Mouse (Mus musculus) cortical plate, adult 2 months (tissue): ENCODE measurements around the gene Fars2. TPM values are rescaled to one million over a fixed set of nuclear protein-coding genes. Genes with fewer than 3 reads are reported as not detected.

ENCODE experiments used
- H3K27ac ChIP-seq: fragments of 200-500 bp; 2 replicates; pipeline ENCODE4 v1.5.1; 2012; ENCODE audit warnings: low read length, control low read depth, inconsistent platforms; ENCODE audit not compliant: insufficient read depth
- H3K4me1 ChIP-seq: fragments of 200-500 bp; 2 replicates; pipeline ENCODE4 v1.6.1; 2011; ENCODE audit warnings: low read length; ENCODE audit not compliant: control insufficient read depth, insufficient read depth
- H3K4me3 ChIP-seq: fragments of 200-500 bp; 2 replicates; pipeline ENCODE4 v1.5.1; 2011; ENCODE audit warnings: mild to moderate bottlenecking, low read length, control low read depth; ENCODE audit not compliant: insufficient read depth
- CTCF ChIP-seq: fragments of 200-500 bp; IDR thresholded peaks from 2 replicates; pipeline ENCODE4 v1.5.1; 2011; ENCODE audit warnings: mild to moderate bottlenecking, control low read depth, low read length; ENCODE audit not compliant: insufficient read depth; ENCODE audit errors: extremely low read depth
- POLR2A ChIP-seq: fragments of 200-500 bp; IDR thresholded peaks from 2 replicates; pipeline ENCODE4 v1.6.1; 2011; ENCODE audit warnings: mild to moderate bottlenecking, low read length, control low read depth; ENCODE audit not compliant: insufficient read depth; ENCODE audit errors: extremely low read depth
- polyA plus RNA-seq: library from polyadenylated mRNA; depleted of rRNA; stranded (reverse); fragments of >200 nt; gene quantifications from 2 replicates; pipeline ENCODE4 v1.2.3, GENCODE M21; 2012

The Fars2 gene
- polyA plus RNA-seq, 1 experiment = 33.1 TPM

GRCm38 (mm10) chr13:36282785-36283544 lies 165.8 kb downstream of the Fars2 start:
- H3K4me1 ChIP-seq = peaks cover 1% of the 10 kb centered on the region; the same call in 1 of the 2 replicates
- TF ChIP-seq CTCF = no peak
- TF ChIP-seq POLR2A = no peak
- no peak overlapping the region for H3K27ac ChIP-seq
- H3K4me3 ChIP-seq = no peak overlapping the region

DNA sequence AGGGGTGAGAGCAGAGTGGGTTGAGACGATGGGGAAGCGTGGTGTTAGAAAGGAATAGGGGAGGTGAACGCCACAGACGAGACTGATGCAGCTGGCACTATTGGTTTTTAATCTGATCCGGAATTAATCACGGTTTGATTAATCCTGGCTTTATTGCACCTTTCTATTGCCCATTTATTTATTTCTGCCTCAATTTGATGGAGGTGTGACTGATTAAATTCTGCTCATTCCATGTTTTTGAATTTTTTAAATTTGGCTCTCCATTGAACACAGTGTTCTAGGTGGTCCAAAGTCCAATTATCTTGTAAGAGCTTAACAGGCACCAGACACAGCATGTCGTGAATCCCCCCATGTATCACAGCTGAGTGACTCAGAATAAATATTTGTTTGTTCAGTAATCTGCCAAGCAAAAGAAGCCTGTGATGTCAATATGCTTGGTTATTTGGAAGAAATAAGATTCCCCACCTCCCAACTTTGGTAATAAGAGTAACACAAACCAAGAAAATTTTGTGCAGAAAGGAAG lies 166.4 kb downstream of the Fars2 start:
- TF ChIP-seq CTCF (no peak), POLR2A (no peak)
- peaks cover 1% of the 10 kb centered on the region; the same call in 1 of the 2 replicates for H3K4me1 ChIP-seq
- no peak overlapping the region for H3K27ac ChIP-seq
- H3K4me3 ChIP-seq = no peak overlapping the region

- H3K27ac ChIP-seq = no peak overlapping the region
These were observed 166.9 kb downstream of the Fars2 start for GRCm38 (mm10) chr13:36284097-36284496.

DNA sequence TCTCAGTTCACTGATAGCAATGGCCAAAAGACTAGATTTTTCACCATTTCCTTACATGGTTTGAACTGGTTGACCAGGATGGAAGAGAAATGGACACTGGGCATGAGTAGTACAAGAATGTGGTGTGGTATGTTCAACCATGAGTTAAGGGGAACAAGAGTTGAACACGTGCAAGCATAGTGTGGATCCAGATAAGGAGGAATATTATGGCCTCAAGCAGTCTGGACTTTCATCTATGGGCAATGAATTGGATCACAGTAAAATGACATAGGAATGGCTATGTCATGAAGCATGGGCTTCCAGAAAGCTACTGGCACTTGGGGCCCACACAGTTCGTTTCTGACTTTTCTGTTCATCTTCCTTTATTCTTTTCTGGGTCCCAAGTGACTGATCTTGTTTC lies 168.0 kb downstream of the Fars2 start:
- peaks cover 1% of the 10 kb centered on the region; the same call in 1 of the 2 replicates for H3K4me1 ChIP-seq
- H3K4me3 ChIP-seq = no peak overlapping the region
- no peak overlapping the region for H3K27ac ChIP-seq
- TF ChIP-seq POLR2A = no peak
- TF ChIP-seq CTCF = no peak

More at GRCm38 (mm10) chr13:36284097-36284496, 166.9 kb downstream of the Fars2 start:
- Histone ChIP-seq H3K4me1 (peaks cover 1% of the 10 kb centered on the region; the same call in 1 of the 2 replicates), H3K4me3 (no peak overlapping the region)
- TF ChIP-seq POLR2A (no peak), CTCF (no peak)

- H3K4me1 ChIP-seq = peaks cover 3% of the 10 kb centered on the region; the same call in 1 of the 2 replicates
- TF ChIP-seq POLR2A (no peak), CTCF (no peak)
- H3K4me3 ChIP-seq = no peak overlapping the region
- H3K27ac ChIP-seq = no peak overlapping the region
These were observed 176.3 kb downstream of the Fars2 start for GRCm38 (mm10) chr13:36293511-36293910.

GRCm38 (mm10) chr13:36294503-36294902 lies 177.3 kb downstream of the Fars2 start:
- TF ChIP-seq CTCF = no peak
- no peak for TF ChIP-seq POLR2A
- H3K4me1 ChIP-seq = peaks cover 3% of the 10 kb centered on the region; the same call in 1 of the 2 replicates
- H3K4me3 ChIP-seq = no peak overlapping the region
- no peak overlapping the region for H3K27ac ChIP-seq

GRCm38 (mm10) chr13:36295848-36296247 lies 178.6 kb downstream of the Fars2 start:
- H3K27ac ChIP-seq = no peak overlapping the region
- H3K4me1 ChIP-seq = peaks cover 3% of the 10 kb centered on the region; the same call in 1 of the 2 replicates
- TF ChIP-seq POLR2A = no peak
- H3K4me3 ChIP-seq = no peak overlapping the region

DNA sequence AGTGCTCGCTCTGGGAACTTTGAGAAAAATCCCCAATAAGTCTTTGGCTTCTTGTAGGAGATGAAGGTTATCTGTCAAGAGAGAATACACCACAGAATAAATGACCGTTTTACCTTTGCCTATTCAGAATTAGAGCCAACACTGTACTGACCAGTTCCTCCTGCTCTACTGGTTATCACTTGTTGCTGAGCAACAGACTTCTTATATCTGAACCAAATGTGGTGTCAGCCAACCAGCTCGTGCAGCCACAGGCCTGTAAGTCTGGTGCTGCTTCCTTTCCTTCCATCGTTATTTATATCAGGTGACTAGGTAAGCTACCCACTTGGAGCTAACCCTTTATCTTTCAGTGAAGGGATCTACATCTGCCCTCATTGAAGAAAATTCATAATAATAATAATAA lies 179.4 kb downstream of the Fars2 start:
- no peak overlapping the region for H3K27ac ChIP-seq
- TF ChIP-seq CTCF = no peak
- no peak for TF ChIP-seq POLR2A
- no peak overlapping the region for H3K4me3 ChIP-seq
- peaks cover 3% of the 10 kb centered on the region; the same call in 1 of the 2 replicates for H3K4me1 ChIP-seq

DNA sequence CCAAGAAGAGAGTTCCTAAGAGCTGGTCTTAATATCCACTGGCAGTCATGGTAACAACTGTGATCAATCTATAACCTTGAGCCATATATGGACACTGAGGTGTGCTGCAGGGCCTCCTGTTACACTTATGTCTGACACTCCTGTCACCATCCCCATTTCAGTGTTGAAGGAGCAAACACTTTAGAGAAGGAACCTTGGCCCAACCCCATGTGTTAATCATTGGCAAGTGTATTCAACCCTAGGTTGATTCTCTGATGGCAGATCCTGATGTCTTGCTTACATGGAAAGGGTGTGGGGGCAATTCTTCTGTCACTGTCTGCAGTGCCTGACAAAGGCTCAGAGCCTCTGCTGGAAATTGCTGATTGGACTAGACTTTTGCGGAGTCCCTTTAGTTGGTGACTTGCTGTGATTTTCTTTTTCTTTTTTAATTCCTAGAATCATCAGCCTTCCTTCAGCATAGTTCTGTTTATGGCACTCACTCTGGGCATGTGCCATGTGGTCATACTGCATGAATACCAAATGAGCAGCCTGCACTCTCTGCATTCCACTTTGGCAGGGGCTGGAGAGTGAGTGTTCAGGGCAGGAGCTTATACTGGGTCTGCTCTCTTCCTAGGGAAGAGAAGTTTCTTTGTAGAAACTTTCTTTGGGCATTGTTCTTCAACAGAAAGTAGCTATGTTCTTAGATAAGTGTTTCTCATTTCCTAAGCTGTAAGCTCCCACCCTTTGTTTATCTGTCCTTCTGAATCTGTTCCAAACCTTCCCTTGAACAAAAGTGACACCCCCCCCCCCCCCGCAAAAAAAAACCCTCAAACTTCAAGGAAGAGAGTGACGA lies 181.0 kb downstream of the Fars2 start:
- H3K27ac ChIP-seq = no peak overlapping the region
- H3K4me1 ChIP-seq = peaks cover 5% of the 10 kb centered on the region
- TF ChIP-seq POLR2A (no peak), CTCF (no peak)
- H3K4me3 ChIP-seq = no peak overlapping the region
